Mouse (Mus musculus): ENCODE measurements at regions not wholly inside any gene's neighbourhood (a gene's known extent, or its start where the extent isn't known, plus 50 kb on each side); places are given as distances from the start of the nearest gene placed in this dataset.

GRCm38 (mm10) chr11:71423242-71423641, 192.7 kb upstream of the Nlrp1b start:
- TF ChIP-seq POLR2A (IDR thresholded peaks at IDR 0.05; ENCODE audit: insufficient read depth, low read depth, low read length) (no peak), CTCF (IDR thresholded peaks at IDR 0.05) (no peak), EP300 (IDR thresholded peaks at IDR 0.05; ENCODE audit: insufficient read depth, low read depth, low read length) (no peak)

Data from heart, adult 2 months (tissue).